Mouse (Mus musculus): ENCODE data around the gene Ints3.

DNA sequence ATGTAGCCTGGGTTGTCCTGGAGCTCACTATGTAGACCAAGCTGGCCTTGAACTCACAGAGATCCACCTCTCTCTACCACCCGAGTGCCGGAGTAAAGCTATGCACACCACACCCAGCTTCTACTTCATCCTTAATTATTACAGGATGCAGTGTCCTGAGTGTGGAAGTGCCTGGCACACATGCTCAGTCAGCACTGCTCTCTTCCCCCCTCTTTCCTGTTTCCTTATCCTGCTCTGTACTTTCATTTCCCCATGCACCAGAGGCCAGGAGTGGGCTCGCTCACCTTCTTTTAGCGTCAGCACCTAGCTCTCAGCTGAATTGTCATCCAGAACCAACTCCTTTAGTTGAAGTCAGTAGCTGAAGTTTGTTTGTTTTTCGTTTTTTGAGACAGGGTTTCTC lies 26.9 kb upstream of the Ints3 start:
- TF ChIP-seq CTCF (conservative IDR thresholded peaks at IDR 0.05; ENCODE audit: insufficient read depth, insufficient read length, low read depth, low read length): no peak
- no peak for TF ChIP-seq POLR2A (IDR thresholded peaks at IDR 0.05; ENCODE audit: low read depth, low read length)

All from kidney, adult 2 months (tissue).